ENCODE assay signal across 10 mouse cellular contexts in genomic region chr12:69473379-69474057, GRCm38 (mm10).
DNase-seq lines count a peak whose midpoint lies in the region; ATAC-seq and TF ChIP-seq lines count a peak whose summit lies in the region.
"Had no signal": no experiment of that assay in that cellular context is flagged by ENCODE, and none has a peak within 500 bp of the region (broad histone marks: within the 10 kb centered on the region; RNA-seq: fewer than 3 reads in every experiment).

No protein-coding gene starts in this region.

- no peaks in the 10 kb centered on the region for H3K79me2 ChIP-seq in myocyte (ENCODE audit: control insufficient read depth, insufficient read depth)

- H3K27ac ChIP-seq in gastrocnemius, adult 2 months = peak overlapping the region; percentile 92
- no peak overlapping the region for H3K27ac ChIP-seq in lung, embryonic 14.5 days (ENCODE audit: low read depth)
- peak overlapping the region; percentile 88 for H3K27ac ChIP-seq in embryonic facial prominence, embryonic 13.5 days

- no peak for TF ChIP-seq POLR2A in lung, adult 2 months (IDR thresholded peaks at IDR 0.05; ENCODE audit: borderline replicate concordance, extremely low read depth, low read depth, low read length)
- TF ChIP-seq POLR2A in myocyte (IDR thresholded peaks at IDR 0.05; ENCODE audit: insufficient read length, low read depth) = no peak

- intact Hi-C loops in gastrocnemius, adult 2 months (cut with DNase I) = no loop called here

- H3K36me3 ChIP-seq in lung, embryonic 14.5 days (ENCODE audit: insufficient read depth) = no peaks in the 10 kb centered on the region
- H3K36me3 ChIP-seq in embryonic facial prominence, embryonic 13.5 days = no peaks in the 10 kb centered on the region
- no peaks in the 10 kb centered on the region for H3K36me3 ChIP-seq in myocyte (ENCODE audit: control insufficient read depth, insufficient read depth)

- H3K4me1 ChIP-seq in lung, embryonic 14.5 days (ENCODE audit: insufficient read depth) = 0 out of 2 replicates have a peak, but pooled peaks cover 14% of the 10 kb centered on the region
- peaks cover 5% of the 10 kb centered on the region; the same call in 1 of the 2 replicates for H3K4me1 ChIP-seq in lung, adult 2 months (ENCODE audit: control insufficient read depth, insufficient read depth, low read length)
- peaks cover 54% of the 10 kb centered on the region for H3K4me1 ChIP-seq in embryonic facial prominence, embryonic 13.5 days

- no peaks in the 10 kb centered on the region for H3K9me3 ChIP-seq in lung, embryonic 14.5 days (ENCODE audit: low read depth, low read length)
- no peaks in the 10 kb centered on the region for H3K9me3 ChIP-seq in embryonic facial prominence, embryonic 13.5 days

- H3K4me2 ChIP-seq in lung, embryonic 14.5 days = no peak overlapping the region
- H3K4me2 ChIP-seq in embryonic facial prominence, embryonic 13.5 days = peak overlapping the region; percentile 45
- H3K4me2 ChIP-seq in myocyte (ENCODE audit: low read depth) = peak overlapping the region; percentile 60

- H3K4me3 ChIP-seq in gastrocnemius, adult 2 months = no peak overlapping the region
- no peak overlapping the region for H3K4me3 ChIP-seq in lung, embryonic 14.5 days (ENCODE audit: low read depth, low read length)
- no peak overlapping the region for H3K4me3 ChIP-seq in lung, adult 2 months (replicated peaks; ENCODE audit: extremely low read depth, low read depth, low read length)
- no peak overlapping the region for H3K4me3 ChIP-seq in embryonic facial prominence, embryonic 13.5 days
- no peak overlapping the region for H3K4me3 ChIP-seq in myocyte

- H3ac ChIP-seq in myocyte (ENCODE audit: control insufficient read depth, insufficient read length) = no peak overlapping the region

- no peak for DNase-seq in gastrocnemius, adult 2 months
- DNase-seq in gastrocnemius, adult 18-20 months (ENCODE audit: low spot score) = no peak
- no peak for DNase-seq in lung, embryonic 14.5 days
- DNase-seq in lung, adult 2 months = no peak
- no peak for DNase-seq in left cerebral cortex, adult 18-20 months (ENCODE audit: low spot score in 2 of 2)
- DNase-seq: adrenal gland, adult 8-10 months; right cerebral cortex, adult 18-20 months had no signal

- WGBS in lung, embryonic 14.5 days = 82% methylated on average over 13 of the region's 13 CpGs
- WGBS in lung, adult 2 months = 85% methylated on average over 13 of the region's 13 CpGs
- WGBS in embryonic facial prominence, embryonic 13.5 days = 70% methylated on average over 13 of the region's 13 CpGs

- ATAC-seq in lung, embryonic 14.5 days (ENCODE audit: insufficient read depth) = peak; percentile 42; the same call in 1 of the 2 replicates
- ATAC-seq in embryonic facial prominence, embryonic 13.5 days (ENCODE audit: insufficient number of reproducible peaks, insufficient read depth, low FRiP score, low TSS enrichment, low read depth) = no peak
- no peak for ATAC-seq in megakaryocyte progenitor cell, adult 5-6 weeks (replicated peaks; ENCODE audit: poor library complexity)

- no peak overlapping the region for H3K9ac ChIP-seq in lung, embryonic 14.5 days
- H3K9ac ChIP-seq in embryonic facial prominence, embryonic 13.5 days = 0 out of 2 replicates have a peak overlapping the region, but pooled peaks have one; percentile 12

- H3K27me3 ChIP-seq in lung, embryonic 14.5 days (ENCODE audit: insufficient read depth, low read length) = no peaks in the 10 kb centered on the region
- H3K27me3 ChIP-seq in embryonic facial prominence, embryonic 13.5 days = no peaks in the 10 kb centered on the region
- no peaks in the 10 kb centered on the region for H3K27me3 ChIP-seq in myocyte (ENCODE audit: control insufficient read depth, insufficient read depth, insufficient read length)

- TF ChIP-seq CTCF in gastrocnemius, adult 2 months (IDR thresholded peaks at IDR 0.05) = no peak
- no peak for TF ChIP-seq CTCF in lung, embryonic 14.5 days (IDR thresholded peaks at IDR 0.05; ENCODE audit: low read depth)
- no peak for TF ChIP-seq CTCF in lung, adult 2 months (IDR thresholded peaks at IDR 0.05; ENCODE audit: insufficient read depth, low read length)

TF ChIP-seq in myocyte, 11 proteins besides CTCF, POLR2A, EP300 and RAD21:
- TF ChIP-seq MYOD1 (IDR thresholded peaks at IDR 0.05; ENCODE audit: control insufficient read depth in 1 of 3, insufficient read length in 2 of 3, low read depth in 2 of 3) = no peak
- no peak for TF ChIP-seq POLR2AphosphoS2 (IDR thresholded peaks at IDR 0.05; ENCODE audit: insufficient read length, low read depth)
- TF ChIP-seq CEBPB (IDR thresholded peaks at IDR 0.05; ENCODE audit: insufficient read depth, poor library complexity, severe bottlenecking) = no peak
- no peak for TF ChIP-seq SRF (IDR thresholded peaks at IDR 0.05; ENCODE audit: control insufficient read depth, insufficient read length, low read depth)
